Mouse (Mus musculus): ENCODE measurements at regions not wholly inside any gene's neighbourhood (a gene's known extent, or its start where the extent isn't known, plus 50 kb on each side); places are given as distances from the start of the nearest gene placed in this dataset.

DNA sequence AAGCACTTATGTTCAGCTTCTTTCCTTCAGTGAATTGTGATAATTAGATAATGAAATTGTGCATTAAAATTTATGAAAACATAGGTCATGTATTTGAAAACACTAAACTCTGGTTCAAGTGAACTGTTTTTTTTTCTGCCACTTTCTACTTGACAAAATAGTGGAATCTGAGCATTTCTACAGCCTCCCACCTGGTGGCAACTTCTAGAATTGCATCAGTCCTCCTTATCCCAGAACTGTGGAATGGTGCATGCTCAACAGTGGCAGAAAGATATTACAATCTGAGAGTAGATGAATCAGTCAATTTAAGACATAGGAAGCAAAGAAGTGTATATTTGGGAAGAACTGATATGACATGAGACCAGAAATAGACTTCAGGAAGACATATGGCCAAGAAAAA lies 84.1 kb upstream of the Gm28269 start:
- Histone ChIP-seq H3K36me3 (ENCODE audit: insufficient read depth, low read length) (no peaks in the 10 kb centered on the region), H3K4me3 (replicated peaks; ENCODE audit: low read depth, low read length) (no peak overlapping the region), H3K9ac (ENCODE audit: low read depth, low read length) (no peak overlapping the region), H3K4me1 (replicated peaks; ENCODE audit: insufficient read depth, low read length) (no peaks in the 10 kb centered on the region), H3K4me2 (ENCODE audit: low read length) (no peak overlapping the region), H3K9me3 (replicated peaks; ENCODE audit: low read length) (no peaks in the 10 kb centered on the region), H3K27ac (no peak overlapping the region), H3K27me3 (ENCODE audit: insufficient read depth, low read length) (no peaks in the 10 kb centered on the region)
- peak; percentile 36 for DNase-seq (ENCODE audit: low spot score)
- ATAC-seq (replicated peaks; ENCODE audit: low FRiP score, low read depth): no peak
- peak; percentile 65 for TF ChIP-seq CTCF (IDR thresholded peaks at IDR 0.05; ENCODE audit: low read depth)

DNA sequence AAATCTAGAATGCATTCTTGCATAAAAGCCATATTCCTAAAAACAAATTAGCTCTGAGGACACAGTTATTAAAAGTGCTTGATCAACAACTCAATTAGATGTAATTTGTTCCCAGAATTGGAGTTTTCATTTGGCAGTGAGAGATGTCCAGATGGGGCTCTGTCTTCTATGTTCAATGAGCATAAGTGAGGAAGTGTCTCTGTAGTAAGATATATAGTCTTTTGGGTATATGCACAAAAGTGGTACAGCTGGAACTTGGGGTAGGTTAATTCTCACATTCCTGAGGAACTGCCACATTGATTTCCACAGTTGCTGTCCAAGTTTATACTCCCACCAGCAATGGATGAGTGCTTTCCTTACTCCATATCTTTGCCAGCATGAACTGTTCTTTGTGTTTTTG lies 64.3 kb upstream of the Gm28269 start:
- Histone ChIP-seq H3K4me2 (ENCODE audit: low read length) (no peak overlapping the region), H3K9me3 (replicated peaks; ENCODE audit: low read length) (no peaks in the 10 kb centered on the region), H3K27ac (no peak overlapping the region), H3K27me3 (ENCODE audit: insufficient read depth, low read length) (no peaks in the 10 kb centered on the region), H3K4me3 (replicated peaks; ENCODE audit: low read depth, low read length) (no peak overlapping the region), H3K4me1 (replicated peaks; ENCODE audit: insufficient read depth, low read length) (no peaks in the 10 kb centered on the region), H3K9ac (ENCODE audit: low read depth, low read length) (no peak overlapping the region), H3K36me3 (ENCODE audit: insufficient read depth, low read length) (no peaks in the 10 kb centered on the region)
- DNase-seq (ENCODE audit: low spot score): no peak
- ATAC-seq (replicated peaks; ENCODE audit: low FRiP score, low read depth): no peak
- TF ChIP-seq CTCF (IDR thresholded peaks at IDR 0.05; ENCODE audit: low read depth): no peak

DNA sequence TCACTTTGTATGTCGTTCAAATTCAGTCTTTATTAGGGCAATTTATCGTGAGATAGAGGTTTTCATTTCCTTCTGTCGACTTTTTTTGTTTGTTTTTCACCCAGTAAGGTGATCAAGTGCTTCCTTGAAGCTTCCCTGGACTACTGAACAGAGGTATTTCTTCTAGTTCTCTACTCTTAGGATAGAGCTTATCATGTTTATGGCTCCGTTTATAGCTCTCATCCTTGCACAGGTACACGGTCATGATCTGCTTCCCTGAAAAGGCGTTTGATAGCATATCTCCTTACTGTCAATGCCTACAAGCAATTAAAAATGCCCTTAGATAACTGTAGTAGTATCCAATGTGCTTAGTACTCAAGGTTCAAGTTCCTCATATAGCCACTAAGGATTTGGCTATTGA lies 56.9 kb upstream of the Gm28269 start:
- ATAC-seq (replicated peaks; ENCODE audit: low FRiP score, low read depth) (no peak), DNase-seq (ENCODE audit: low spot score) (no peak)
- 74% methylated on average over 6 of the region's 6 CpGs for WGBS
- Histone ChIP-seq H3K4me2 (ENCODE audit: low read length) (no peak overlapping the region), H3K9me3 (replicated peaks; ENCODE audit: low read length) (no peaks in the 10 kb centered on the region), H3K4me1 (replicated peaks; ENCODE audit: insufficient read depth, low read length) (no peaks in the 10 kb centered on the region), H3K9ac (ENCODE audit: low read depth, low read length) (no peak overlapping the region), H3K36me3 (ENCODE audit: insufficient read depth, low read length) (no peaks in the 10 kb centered on the region), H3K4me3 (replicated peaks; ENCODE audit: low read depth, low read length) (no peak overlapping the region), H3K27me3 (ENCODE audit: insufficient read depth, low read length) (no peaks in the 10 kb centered on the region), H3K27ac (no peak overlapping the region)
- no peak for TF ChIP-seq CTCF (IDR thresholded peaks at IDR 0.05; ENCODE audit: low read depth)

Data from kidney, postnatal 0 days (tissue).